Mouse (Mus musculus): ENCODE data around the gene Kdelc1. TPM values are rescaled to one million over a fixed set of nuclear protein-coding genes. Genes with fewer than 3 reads are reported as not detected.

Kdelc1 gene
- total RNA-seq (2012; rRNA removed): 0.04 TPM in 1 of 2 replicates, not detected in the other
- total RNA-seq (2014; rRNA removed): not detected in 2 replicates
- polyA plus RNA-seq (2012; ENCODE audit: insufficient read length, low read depth): 0.16 TPM in 1 of 2 replicates, not detected in the other

- DNase-seq (ENCODE audit: extremely low read depth): peak; percentile 51
- Histone ChIP-seq H3K4me2 (ENCODE audit: insufficient read depth, low read depth, poor library complexity, severe bottlenecking) (peak within 1 kb of the TSS; percentile 41; the same call in 1 of the 2 replicates), H3K27ac (ENCODE audit: insufficient read depth, low read depth) (no peak within 1 kb of the TSS), H3K4me1 (ENCODE audit: control insufficient read depth in 1 of 2, insufficient read depth in 2 of 2) (peaks cover 8 to 21% of the 10 kb centered on the region in 2 experiments), H3K9ac (ENCODE audit: insufficient read depth, low read depth) (no peak within 1 kb of the TSS), H3K9me3 (replicated peaks; ENCODE audit: low read length) (no peaks in the 10 kb centered on the region), H3K4me3 (replicated peaks in 1 of 3; ENCODE audit: low read depth in 2 of 3, low read length in 2 of 3, poor library complexity in 1 of 3) (no peak within 1 kb of the TSS), H3K36me3 (replicated peaks in 1 of 2; ENCODE audit: control insufficient read depth in 1 of 2, insufficient read depth in 1 of 2, low read length in 1 of 2) (no peaks in the 10 kb centered on the region), H3K79me2 (replicated peaks; ENCODE audit: control insufficient read depth, extremely low read depth, insufficient read depth, poor library complexity, severe bottlenecking) (no peaks in the 10 kb centered on the region), H3K27me3 (replicated peaks) (no peaks in the 10 kb centered on the region)
- dilution Hi-C loops (cut with MboI; ENCODE audit: extremely low pct_ligation_motif_present, extremely low pct_unique_long_range_greater_than_20kb, low sequenced_read_pairs) (no loop called here), in situ Hi-C loops (cut with MboI; ENCODE audit: low pct_ligation_motif_present, low pct_unique_long_range_greater_than_20kb, low sequenced_read_pairs) (no loop called here)
- TF ChIP-seq ETS1 (conservative IDR thresholded peaks at IDR 0.05; ENCODE audit: low read depth, low read length) (0 out of 2 replicates have a peak, but pooled peaks have one; percentile 6), CHD1 (IDR thresholded peaks at IDR 0.05; ENCODE audit: low read depth, low read length) (no peak), IRF4 (IDR thresholded peaks at IDR 0.05; ENCODE audit: low read depth, low read length) (peak; percentile 78), MAX (IDR thresholded peaks at IDR 0.05; ENCODE audit: low read length) (peak; percentile 69; the same call in 1 of the 2 replicates), SMC3 (IDR thresholded peaks at IDR 0.05; ENCODE audit: low read depth, low read length) (no peak), USF1 (IDR thresholded peaks at IDR 0.05; ENCODE audit: low read depth, low read length) (peak; percentile 26; the same call in 1 of the 2 replicates), MEF2A (IDR thresholded peaks at IDR 0.05; ENCODE audit: borderline replicate concordance, low read depth, low read length) (peak; percentile 81; the same call in 1 of the 2 replicates), MYC (IDR thresholded peaks at IDR 0.05; ENCODE audit: low read depth, low read length) (peak; percentile 58; the same call in 1 of the 2 replicates), BHLHE40 (IDR thresholded peaks at IDR 0.05; ENCODE audit: low read depth, low read length) (peak; percentile 47), KAT2A (IDR thresholded peaks at IDR 0.05; ENCODE audit: insufficient replicate concordance, low read length) (no peak)
Measured at GRCm38 (mm10) chr1:44118239-44119054, at the start of gene Kdelc1, which contains the start of gene Bivm. Gene Kdelc1, minus strand, starts transcription at chr1:44118808. Gene Bivm, plus strand, starts transcription at chr1:44118957.

DNA sequence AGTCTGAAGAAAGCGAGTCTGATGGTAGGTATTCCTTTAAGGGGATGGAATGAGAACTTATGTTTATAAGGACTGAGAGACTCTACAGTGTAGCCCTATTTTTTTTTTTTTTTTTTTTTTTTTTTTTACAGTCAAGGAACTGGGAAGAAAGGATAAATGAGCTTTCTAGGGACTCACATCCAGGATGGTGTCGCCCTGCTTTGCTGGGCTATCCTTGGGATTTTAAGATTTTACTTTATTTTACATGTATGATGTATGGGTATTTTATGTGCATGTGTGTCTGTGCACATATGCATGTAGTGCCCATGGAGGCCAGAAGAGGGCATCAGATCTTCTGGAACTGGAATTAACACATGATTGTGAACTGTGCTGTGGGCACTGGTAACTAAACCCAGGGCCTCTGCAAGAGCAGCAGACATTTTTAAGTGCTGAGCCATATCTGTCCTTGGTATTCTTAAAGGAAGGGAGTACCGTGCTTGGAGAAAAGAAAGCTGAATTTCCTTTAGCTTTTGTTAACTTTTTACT lies 49.3 kb upstream of the Kdelc1 start:
- Histone ChIP-seq H3K79me2 (replicated peaks; ENCODE audit: control insufficient read depth, extremely low read depth, insufficient read depth, poor library complexity, severe bottlenecking) (no peaks in the 10 kb centered on the region; the same call in 1 of the 2 replicates), H3K27me3 (replicated peaks) (no peaks in the 10 kb centered on the region), H3K9ac (ENCODE audit: insufficient read depth, low read depth) (no peak overlapping the region), H3K4me2 (ENCODE audit: insufficient read depth, low read depth, poor library complexity, severe bottlenecking) (no peak overlapping the region), H3K4me3 (replicated peaks in 1 of 3; ENCODE audit: low read depth in 2 of 3, low read length in 2 of 3, poor library complexity in 1 of 3) (no peak overlapping the region), H3K4me1 (ENCODE audit: control insufficient read depth in 1 of 2, insufficient read depth in 2 of 2) (peaks cover 0 to 1% of the 10 kb centered on the region in 2 experiments; a peak in 1 of 4 replicates), H3K27ac (ENCODE audit: insufficient read depth, low read depth) (no peak overlapping the region), H3K9me3 (replicated peaks; ENCODE audit: low read length) (peaks cover 20% of the 10 kb centered on the region), H3K36me3 (replicated peaks in 1 of 2; ENCODE audit: control insufficient read depth in 1 of 2, insufficient read depth in 1 of 2, low read length in 1 of 2) (peaks cover 42 to 74% of the 10 kb centered on the region in 2 experiments)
- in situ Hi-C loops (cut with MboI; ENCODE audit: low pct_ligation_motif_present, low pct_unique_long_range_greater_than_20kb, low sequenced_read_pairs) (no loop called here), dilution Hi-C loops (cut with MboI; ENCODE audit: extremely low pct_ligation_motif_present, extremely low pct_unique_long_range_greater_than_20kb, low sequenced_read_pairs) (no loop called here)
- DNase-seq (ENCODE audit: extremely low read depth): no peak
- TF ChIP-seq SIN3A (IDR thresholded peaks at IDR 0.05; ENCODE audit: low read length) (no peak), CTCF (conservative IDR thresholded peaks at IDR 0.05 in 1 of 2, IDR thresholded peaks at IDR 0.05 in 1 of 2; ENCODE audit: low read depth in 2 of 2, low read length in 2 of 2) (peak in 1 of 2 experiments; percentile 27; a peak in 1 of 4 replicates)
